Mouse (Mus musculus): ENCODE data around the gene Cntn4. TPM values are rescaled to one million over a fixed set of nuclear protein-coding genes. Genes with fewer than 3 reads are reported as not detected.

The Cntn4 gene
- polyA plus RNA-seq, 1 experiment from 2014 or later, result 1.0 TPM

DNA sequence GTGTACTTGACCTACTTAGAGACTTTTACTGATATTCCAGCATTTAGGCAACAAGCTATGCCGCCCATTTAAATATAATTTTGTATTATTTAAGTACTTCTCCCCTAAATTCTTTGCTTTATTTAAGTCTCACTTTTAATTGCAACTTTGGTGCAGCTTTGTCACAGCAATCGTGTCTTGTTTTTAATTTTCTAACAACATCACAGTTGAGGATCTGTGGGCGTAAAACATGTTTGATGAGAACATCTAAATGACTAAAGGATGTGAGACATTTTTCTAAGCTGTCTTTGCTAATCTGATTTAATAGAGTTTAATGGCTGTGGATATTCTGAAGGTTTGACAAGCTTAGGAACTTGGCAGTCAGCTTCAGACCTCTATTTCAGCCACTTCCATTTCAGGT, 818.8 kb downstream of the Cntn4 start:
- no peaks in the 10 kb centered on the region for H3K36me3 ChIP-seq (ENCODE audit: control insufficient read depth, insufficient read depth, low read length)
- 62% methylated on average over 3 of the region's 3 CpGs for WGBS
- no peak overlapping the region for H3K9ac ChIP-seq (ENCODE audit: low read length)
- no peak for ATAC-seq (ENCODE audit: insufficient number of reproducible peaks, low FRiP score, low TSS enrichment, low read depth)
- no peaks in the 10 kb centered on the region for H3K27me3 ChIP-seq (ENCODE audit: control insufficient read depth, insufficient read depth, low read length)
- no peak overlapping the region for H3K4me2 ChIP-seq (ENCODE audit: low read depth, severe bottlenecking)
- H3K27ac ChIP-seq (replicated peaks; ENCODE audit: low read depth, low read length), result no peak overlapping the region
- no peak overlapping the region for H3K4me3 ChIP-seq (ENCODE audit: low read depth, low read length)
- no peak for DNase-seq (ENCODE audit: low spot score)
- no peaks in the 10 kb centered on the region for H3K4me1 ChIP-seq (ENCODE audit: control insufficient read depth, insufficient read depth, low read length)
- no peaks in the 10 kb centered on the region for H3K9me3 ChIP-seq (ENCODE audit: control insufficient read depth, low read length)

GRCm38 (mm10) chr6:106499166-106499565, 821.7 kb downstream of the Cntn4 start:
- Histone ChIP-seq H3K9ac (ENCODE audit: low read length) (no peak overlapping the region), H3K4me2 (ENCODE audit: low read depth, severe bottlenecking) (no peak overlapping the region), H3K36me3 (ENCODE audit: control insufficient read depth, insufficient read depth, low read length) (no peaks in the 10 kb centered on the region), H3K27ac (replicated peaks; ENCODE audit: low read depth, low read length) (no peak overlapping the region), H3K27me3 (ENCODE audit: control insufficient read depth, insufficient read depth, low read length) (no peaks in the 10 kb centered on the region), H3K4me1 (ENCODE audit: control insufficient read depth, insufficient read depth, low read length) (no peaks in the 10 kb centered on the region), H3K4me3 (ENCODE audit: low read depth, low read length) (no peak overlapping the region), H3K9me3 (ENCODE audit: control insufficient read depth, low read length) (no peaks in the 10 kb centered on the region)
- DNase-seq (ENCODE audit: low spot score) (no peak), ATAC-seq (ENCODE audit: insufficient number of reproducible peaks, low FRiP score, low TSS enrichment, low read depth) (no peak)
- WGBS, result 81% methylated on average over 3 of the region's 3 CpGs

GRCm38 (mm10) chr6:106503961-106504360, 826.5 kb downstream of the Cntn4 start:
- ATAC-seq (ENCODE audit: insufficient number of reproducible peaks, low FRiP score, low TSS enrichment, low read depth), result no peak
- 44% methylated on average over 9 of the region's 9 CpGs for WGBS
- H3K36me3 ChIP-seq (ENCODE audit: control insufficient read depth, insufficient read depth, low read length), result no peaks in the 10 kb centered on the region
- no peaks in the 10 kb centered on the region for H3K9me3 ChIP-seq (ENCODE audit: control insufficient read depth, low read length)
- no peak overlapping the region for H3K9ac ChIP-seq (ENCODE audit: low read length)
- no peak overlapping the region for H3K27ac ChIP-seq (replicated peaks; ENCODE audit: low read depth, low read length)
- H3K4me1 ChIP-seq (ENCODE audit: control insufficient read depth, insufficient read depth, low read length), result no peaks in the 10 kb centered on the region
- no peak overlapping the region for H3K4me3 ChIP-seq (ENCODE audit: low read depth, low read length)
- H3K4me2 ChIP-seq (ENCODE audit: low read depth, severe bottlenecking), result no peak overlapping the region
- DNase-seq (ENCODE audit: low spot score), result no peak
- no peaks in the 10 kb centered on the region for H3K27me3 ChIP-seq (ENCODE audit: control insufficient read depth, insufficient read depth, low read length)

DNA sequence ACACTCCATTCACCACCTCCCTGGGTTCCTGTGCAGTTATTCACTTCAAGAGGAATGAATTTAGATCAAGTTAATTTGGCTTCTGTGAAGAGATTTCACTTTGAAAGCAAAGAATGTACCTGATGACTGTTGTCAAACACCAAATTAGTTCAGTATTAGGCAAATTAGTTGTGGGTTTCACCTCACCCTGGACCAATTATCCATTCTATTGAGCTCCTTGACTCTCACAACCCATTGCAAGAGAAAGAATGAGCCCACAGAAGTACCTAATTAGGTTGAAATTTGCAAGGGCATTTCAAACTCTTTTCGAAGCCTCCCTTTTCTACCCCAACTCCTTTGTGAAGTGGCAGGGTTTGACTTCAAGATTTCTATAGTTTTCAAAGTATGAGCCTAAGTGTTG, 842.9 kb downstream of the Cntn4 start:
- H3K9me3 ChIP-seq (ENCODE audit: control insufficient read depth, low read length), result no peaks in the 10 kb centered on the region
- H3K27me3 ChIP-seq (ENCODE audit: control insufficient read depth, insufficient read depth, low read length), result no peaks in the 10 kb centered on the region
- DNase-seq (ENCODE audit: low spot score) (no peak), ATAC-seq (ENCODE audit: insufficient number of reproducible peaks, low FRiP score, low TSS enrichment, low read depth) (no peak)
- H3K4me2 ChIP-seq (ENCODE audit: low read depth, severe bottlenecking), result no peak overlapping the region
- no peaks in the 10 kb centered on the region for H3K36me3 ChIP-seq (ENCODE audit: control insufficient read depth, insufficient read depth, low read length)
- no peaks in the 10 kb centered on the region for H3K4me1 ChIP-seq (ENCODE audit: control insufficient read depth, insufficient read depth, low read length)
- no peak overlapping the region for H3K9ac ChIP-seq (ENCODE audit: low read length)
- no peak overlapping the region for H3K4me3 ChIP-seq (ENCODE audit: low read depth, low read length)
- 78% methylated on average over 1 of the region's 1 CpGs for WGBS
- no peak overlapping the region for H3K27ac ChIP-seq (replicated peaks; ENCODE audit: low read depth, low read length)

GRCm38 (mm10) chr6:106543500-106543899, 866.0 kb downstream of the Cntn4 start:
- H3K36me3 ChIP-seq (ENCODE audit: control insufficient read depth, insufficient read depth, low read length), result no peaks in the 10 kb centered on the region
- DNase-seq (ENCODE audit: low spot score) (no peak), ATAC-seq (ENCODE audit: insufficient number of reproducible peaks, low FRiP score, low TSS enrichment, low read depth) (no peak)

DNA sequence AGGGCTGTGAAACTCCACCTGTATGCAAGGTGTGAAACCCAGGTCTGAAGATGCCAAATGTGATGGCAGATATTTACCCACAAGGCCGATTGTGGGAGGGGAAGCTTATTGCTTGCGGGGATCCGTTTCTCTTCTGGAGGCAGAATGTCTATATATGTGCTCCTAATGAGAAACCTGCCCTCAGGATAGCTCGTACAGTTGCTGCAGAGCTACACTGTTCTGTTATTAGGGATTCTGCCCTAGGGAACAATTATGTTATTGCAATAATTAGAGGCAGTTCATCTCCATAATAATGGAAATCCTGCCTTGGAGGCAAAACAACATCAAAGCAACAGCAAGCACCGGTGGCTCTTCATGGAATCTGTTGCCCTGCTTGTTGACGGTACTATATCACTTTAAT, 884.2 kb downstream of the Cntn4 start:
- no peak overlapping the region for H3K9ac ChIP-seq (ENCODE audit: low read length)
- H3K36me3 ChIP-seq (ENCODE audit: control insufficient read depth, insufficient read depth, low read length), result no peaks in the 10 kb centered on the region
- no peaks in the 10 kb centered on the region for H3K4me1 ChIP-seq (ENCODE audit: control insufficient read depth, insufficient read depth, low read length)
- WGBS, result 79% methylated on average over 6 of the region's 6 CpGs
- H3K27me3 ChIP-seq (ENCODE audit: control insufficient read depth, insufficient read depth, low read length), result no peaks in the 10 kb centered on the region
- no peak overlapping the region for H3K4me3 ChIP-seq (ENCODE audit: low read depth, low read length)
- no peak overlapping the region for H3K4me2 ChIP-seq (ENCODE audit: low read depth, severe bottlenecking)
- ATAC-seq (ENCODE audit: insufficient number of reproducible peaks, low FRiP score, low TSS enrichment, low read depth), result no peak
- no peaks in the 10 kb centered on the region for H3K9me3 ChIP-seq (ENCODE audit: control insufficient read depth, low read length)
- DNase-seq (ENCODE audit: low spot score), result no peak
- H3K27ac ChIP-seq (replicated peaks; ENCODE audit: low read depth, low read length), result no peak overlapping the region

More at GRCm38 (mm10) chr6:106543500-106543899, 866.0 kb downstream of the Cntn4 start:
- H3K4me1 ChIP-seq (ENCODE audit: control insufficient read depth, insufficient read depth, low read length), result no peaks in the 10 kb centered on the region
- no peak overlapping the region for H3K4me2 ChIP-seq (ENCODE audit: low read depth, severe bottlenecking)
- no peaks in the 10 kb centered on the region for H3K9me3 ChIP-seq (ENCODE audit: control insufficient read depth, low read length)
- no peak overlapping the region for H3K4me3 ChIP-seq (ENCODE audit: low read depth, low read length)
- no peak overlapping the region for H3K27ac ChIP-seq (replicated peaks; ENCODE audit: low read depth, low read length)
- no peak overlapping the region for H3K9ac ChIP-seq (ENCODE audit: low read length)
- H3K27me3 ChIP-seq (ENCODE audit: control insufficient read depth, insufficient read depth, low read length), result no peaks in the 10 kb centered on the region

- 87% methylated on average over 7 of the region's 7 CpGs for WGBS
- Histone ChIP-seq H3K9me3 (ENCODE audit: control insufficient read depth, low read length) (no peaks in the 10 kb centered on the region), H3K9ac (ENCODE audit: low read length) (no peak overlapping the region), H3K4me3 (ENCODE audit: low read depth, low read length) (no peak overlapping the region), H3K4me2 (ENCODE audit: low read depth, severe bottlenecking) (no peak overlapping the region), H3K4me1 (ENCODE audit: control insufficient read depth, insufficient read depth, low read length) (no peaks in the 10 kb centered on the region), H3K36me3 (ENCODE audit: control insufficient read depth, insufficient read depth, low read length) (no peaks in the 10 kb centered on the region), H3K27me3 (ENCODE audit: control insufficient read depth, insufficient read depth, low read length) (no peaks in the 10 kb centered on the region), H3K27ac (replicated peaks; ENCODE audit: low read depth, low read length) (no peak overlapping the region)
- ATAC-seq (ENCODE audit: insufficient number of reproducible peaks, low FRiP score, low TSS enrichment, low read depth) (no peak), DNase-seq (ENCODE audit: low spot score) (no peak)
These were observed 887.9 kb downstream of the Cntn4 start for GRCm38 (mm10) chr6:106565316-106565715.

DNA sequence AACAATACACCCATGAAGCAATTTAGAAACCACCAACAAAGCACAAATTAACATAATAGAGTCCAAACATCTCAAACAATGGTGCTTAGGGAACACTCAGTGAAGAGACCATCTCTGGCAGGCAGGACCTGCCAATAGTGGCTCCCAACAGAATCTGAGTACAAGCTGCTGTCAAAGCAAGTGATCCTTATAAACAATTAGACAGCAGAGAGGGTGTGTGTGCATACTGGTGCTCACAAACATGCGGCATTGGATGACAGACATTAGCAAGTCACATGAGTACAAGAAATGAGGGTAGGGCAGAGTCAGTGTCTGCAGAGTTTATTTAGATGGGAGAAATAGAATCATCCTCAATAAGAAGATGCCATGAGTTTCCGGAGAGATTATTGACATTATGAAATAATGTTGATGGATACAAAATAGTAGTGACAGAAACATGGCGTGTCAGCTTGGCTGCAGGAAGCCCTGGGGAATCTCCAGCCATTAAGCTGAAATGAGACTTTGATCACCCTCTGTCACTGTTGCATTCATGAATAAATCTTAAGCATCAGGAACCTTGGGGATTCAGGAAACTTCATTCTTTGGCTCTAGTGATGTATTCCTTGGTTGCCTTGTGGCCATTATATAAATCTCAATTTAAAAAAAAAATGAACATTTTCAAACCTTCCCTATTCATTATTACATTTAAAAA, 888.5 kb downstream of the Cntn4 start:
- no peak for DNase-seq (ENCODE audit: low spot score)
- WGBS, result 92% methylated on average over 3 of the region's 3 CpGs

More for the DNA sequence above, 888.5 kb downstream of the Cntn4 start:
- no peak overlapping the region for H3K4me3 ChIP-seq (ENCODE audit: low read depth, low read length)
- H3K9ac ChIP-seq (ENCODE audit: low read length), result no peak overlapping the region
- H3K9me3 ChIP-seq (ENCODE audit: control insufficient read depth, low read length), result no peaks in the 10 kb centered on the region
- H3K4me2 ChIP-seq (ENCODE audit: low read depth, severe bottlenecking), result no peak overlapping the region
- H3K27me3 ChIP-seq (ENCODE audit: control insufficient read depth, insufficient read depth, low read length), result no peaks in the 10 kb centered on the region
- H3K36me3 ChIP-seq (ENCODE audit: control insufficient read depth, insufficient read depth, low read length), result no peaks in the 10 kb centered on the region
- ATAC-seq (ENCODE audit: insufficient number of reproducible peaks, low FRiP score, low TSS enrichment, low read depth), result no peak
- no peak overlapping the region for H3K27ac ChIP-seq (replicated peaks; ENCODE audit: low read depth, low read length)
- H3K4me1 ChIP-seq (ENCODE audit: control insufficient read depth, insufficient read depth, low read length), result no peaks in the 10 kb centered on the region
